Mouse (Mus musculus): ENCODE data around the gene Olfr437. TPM values are rescaled to one million over a fixed set of nuclear protein-coding genes. Genes with fewer than 3 reads are reported as not detected.

The Olfr437 gene
- polyA plus RNA-seq, 1 experiment from 2014 or later: not detected

Other genes starting within 250 kb of the Olfr437 start
- gene Olfr446, start 241.9 kb upstream of the Olfr437 start, polyA plus RNA-seq (2015; fragmentation: Nextera tagmentation; extraction: Ambion mirVana): not detected in 2 replicates
- gene Olfr444, start 214.2 kb upstream of the Olfr437 start, polyA plus RNA-seq (2015; fragmentation: Nextera tagmentation; extraction: Ambion mirVana): not detected in 2 replicates
- not detected in 2 replicates for gene Olfr441, start 56.9 kb upstream of the Olfr437 start, polyA plus RNA-seq (2015; fragmentation: Nextera tagmentation; extraction: Ambion mirVana)
- gene Olfr237-ps1, start 16.7 kb upstream of the Olfr437 start, polyA plus RNA-seq (2015; fragmentation: Nextera tagmentation; extraction: Ambion mirVana): not detected in 2 replicates
- not detected in 2 replicates for gene Olfr13, start 8.9 kb downstream of the Olfr437 start, polyA plus RNA-seq (2015; fragmentation: Nextera tagmentation; extraction: Ambion mirVana)
- gene Olfr435, start 33.9 kb downstream of the Olfr437 start, polyA plus RNA-seq (2015; fragmentation: Nextera tagmentation; extraction: Ambion mirVana): not detected in 2 replicates
- not detected in 2 replicates for gene Olfr434, start 49.7 kb downstream of the Olfr437 start, polyA plus RNA-seq (2015; fragmentation: Nextera tagmentation; extraction: Ambion mirVana)
- not detected in 2 replicates for gene Olfr47, start 68.2 kb downstream of the Olfr437 start, polyA plus RNA-seq (2015; fragmentation: Nextera tagmentation; extraction: Ambion mirVana)
- 20.4 and 23.2 TPM in 2 replicates for gene Arhgef5, start 102.3 kb downstream of the Olfr437 start, polyA plus RNA-seq (2015; fragmentation: Nextera tagmentation; extraction: Ambion mirVana)
- not detected in 2 replicates for gene Nobox, start 146.3 kb downstream of the Olfr437 start, polyA plus RNA-seq (2015; fragmentation: Nextera tagmentation; extraction: Ambion mirVana)